Mouse (Mus musculus): ENCODE measurements around the gene Bptf.

The Bptf gene

GRCm38 (mm10) chr11:106985979-106986604, 145.8 kb downstream of the Bptf start:
- peak; percentile 43 for DNase-seq (ENCODE audit: low read depth, low spot score)

Measured in 3T3-L1 (cell line).